Mouse (Mus musculus) central nervous system, embryonic 11.5 days (tissue): ENCODE data around the gene Amigo3. TPM values are rescaled to one million over a fixed set of nuclear protein-coding genes. Genes with fewer than 3 reads are reported as not detected.

Source experiments
- polyA plus RNA-seq: library from polyadenylated mRNA; depleted of rRNA; stranded (reverse); fragments of >200 nt; gene quantifications from 2 replicates; pipeline ENCODE4 v1.2.3, GENCODE M21; 2012; rRNA removed

Amigo3 gene
- 1.9 and 2.9 TPM in 2 replicates for polyA plus RNA-seq

GRCm38 (mm10) chr9:108052885-108053664, at the start of gene Amigo3:
Gene Amigo3 (plus strand): TSS chr9:108053159.

GRCm38 (mm10) chr9:108049016-108049455, 3.9 kb upstream of the Amigo3 start, which contains the start of gene Gmppb:
Gene Gmppb (plus strand): TSS chr9:108049242.

DNA sequence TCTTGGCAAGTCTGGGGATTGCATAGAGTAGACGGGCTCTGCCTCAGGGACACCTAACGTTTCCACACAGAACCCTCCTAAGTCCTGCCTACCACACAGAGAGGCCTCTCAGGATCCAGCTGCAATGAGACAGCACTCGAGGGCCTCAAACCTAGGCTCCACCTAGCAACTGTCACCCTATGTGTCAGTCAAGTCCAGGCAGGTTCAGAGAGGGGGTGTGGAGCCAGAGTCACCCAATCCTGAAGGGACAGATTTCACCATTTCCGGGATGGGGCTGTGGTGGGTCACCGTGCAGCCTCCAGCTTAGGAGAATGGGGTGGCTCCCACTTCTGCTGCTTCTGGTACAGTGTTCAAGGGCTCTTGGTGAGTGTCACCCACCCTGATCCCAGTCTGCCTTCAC, 27.2 kb downstream of the Amigo3 start, which contains the start of gene Mst1:
Gene Mst1, plus strand, starts transcription at position 269 of the 400 bp plus-strand sequence.

GRCm38 (mm10) chr9:108082988-108083431, 30.1 kb downstream of the Amigo3 start, which contains the start of gene Rnf123:
Gene Rnf123 (minus strand): TSS chr9:108083346.

GRCm38 (mm10) chr9:108094184-108094941, 41.4 kb downstream of the Amigo3 start, which contains the start of gene Apeh:
Gene Apeh (minus strand): TSS chr9:108094606.

Other genes starting within 250 kb of the Amigo3 start
- gene Rbm6, start 179.9 kb upstream of the Amigo3 start, polyA plus RNA-seq, result 98.8 and 117 TPM in 2 replicates
- 11.7 and 16.7 TPM in 2 replicates for gene Mon1a, start 165.0 kb upstream of the Amigo3 start, polyA plus RNA-seq
- gene Mst1r, start 146.3 kb upstream of the Amigo3 start, polyA plus RNA-seq, result 2.6 and 5.0 TPM in 2 replicates
- not detected in 2 replicates for gene Actl11, start 124.7 kb upstream of the Amigo3 start, polyA plus RNA-seq
- 11.2 and 14.5 TPM in 2 replicates for gene Camkv, start 117.5 kb upstream of the Amigo3 start, polyA plus RNA-seq
- gene Traip, start 103.0 kb upstream of the Amigo3 start, polyA plus RNA-seq, result 17.5 and 37.1 TPM in 2 replicates
- gene Uba7, start 77.7 kb upstream of the Amigo3 start, polyA plus RNA-seq, result 13.7 and 17.7 TPM in 2 replicates
- gene Gm20661, start 70.1 kb upstream of the Amigo3 start, polyA plus RNA-seq, result 1.9 and 5.9 TPM in 2 replicates
- 31.0 and 53.6 TPM in 2 replicates for gene Inka1, start 67.3 kb upstream of the Amigo3 start, polyA plus RNA-seq
- gene Cdhr4, start 60.7 kb upstream of the Amigo3 start, polyA plus RNA-seq, result 9.7 and 21.1 TPM in 2 replicates
- gene Gm20662, start 56.8 kb upstream of the Amigo3 start, polyA plus RNA-seq, result 0.68 and 4.3 TPM in 2 replicates
- 70.0 and 86.6 TPM in 2 replicates for gene Ip6k1, start 50.7 kb upstream of the Amigo3 start, polyA plus RNA-seq
- 16.1 and 20.8 TPM in 2 replicates for gene Gmppb, start 3.9 kb upstream of the Amigo3 start, polyA plus RNA-seq
- gene Mst1, start 27.3 kb downstream of the Amigo3 start, polyA plus RNA-seq, result 0.83 and 0.87 TPM in 2 replicates
- 56.8 and 62.6 TPM in 2 replicates for gene Rnf123, start 30.2 kb downstream of the Amigo3 start, polyA plus RNA-seq
- gene Apeh, start 41.4 kb downstream of the Amigo3 start, polyA plus RNA-seq, result 65.8 and 71.6 TPM in 2 replicates
- 5.1 and 6.2 TPM in 2 replicates for gene Bsn, start 137.2 kb downstream of the Amigo3 start, polyA plus RNA-seq
- gene Dag1, start 210.8 kb downstream of the Amigo3 start, polyA plus RNA-seq, result 23.8 and 29.4 TPM in 2 replicates
- 30.2 and 45.5 TPM in 2 replicates for gene Nicn1, start 237.3 kb downstream of the Amigo3 start, polyA plus RNA-seq
- gene Amt, start 243.7 kb downstream of the Amigo3 start, polyA plus RNA-seq, result 40.6 and 51.6 TPM in 2 replicates